Mouse (Mus musculus): Measurements from ENCODE around the gene Myh7b. TPM values are rescaled to one million over a fixed set of nuclear protein-coding genes. Genes with fewer than 3 reads are reported as not detected.

Gene Myh7b
- 0.77 and 1.3 TPM in 2 replicates for polyA plus RNA-seq (2015; fragmentation: Nextera tagmentation; extraction: Ambion mirVana)

DNA sequence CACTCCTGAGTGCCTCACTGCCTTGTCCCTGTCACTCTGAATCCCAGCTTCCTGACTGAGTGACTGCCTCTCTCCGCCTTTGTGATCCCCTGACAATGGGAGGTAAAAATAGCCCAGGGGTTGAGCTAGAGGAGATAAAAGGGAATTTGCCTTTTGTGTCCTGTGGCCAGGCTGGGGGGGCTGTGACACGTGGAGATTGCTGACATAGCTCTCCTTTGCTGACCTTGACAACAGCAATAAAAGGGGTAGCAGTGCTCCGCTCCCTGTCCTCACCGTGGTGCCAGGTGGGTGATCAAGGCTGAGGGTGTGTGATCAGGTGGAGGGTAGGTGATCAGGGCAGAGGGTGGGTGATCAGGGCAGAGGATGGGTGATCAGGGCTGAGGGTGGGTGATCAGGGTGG is at the start of gene Myh7b:
Gene Myh7b (plus strand): TSS at position 235 of the 400 bp plus-strand sequence.
- ATAC-seq, result no peak
- H3K36me3 ChIP-seq (ENCODE audit: control insufficient read depth, insufficient read depth, low read length), result no peaks in the 10 kb centered on the region
- no peak within 1 kb of the TSS for H3K4me3 ChIP-seq (ENCODE audit: low read length)
- no peak within 1 kb of the TSS for H3K27ac ChIP-seq (ENCODE audit: low read length)
- H3K27me3 ChIP-seq (replicated peaks; ENCODE audit: control insufficient read depth, insufficient read depth, low read length), result no peaks in the 10 kb centered on the region
- no peak within 1 kb of the TSS for H3K9ac ChIP-seq (ENCODE audit: low read depth, low read length)
- H3K4me1 ChIP-seq (ENCODE audit: control insufficient read depth, insufficient read depth, low read length), result peaks cover 18% of the 10 kb centered on the region
- 52% methylated on average over 4 of the region's 4 CpGs for WGBS
- H3K9me3 ChIP-seq (ENCODE audit: control insufficient read depth, low read length), result no peaks in the 10 kb centered on the region
- no peak within 1 kb of the TSS for H3K4me2 ChIP-seq (ENCODE audit: low read depth, low read length)

DNA sequence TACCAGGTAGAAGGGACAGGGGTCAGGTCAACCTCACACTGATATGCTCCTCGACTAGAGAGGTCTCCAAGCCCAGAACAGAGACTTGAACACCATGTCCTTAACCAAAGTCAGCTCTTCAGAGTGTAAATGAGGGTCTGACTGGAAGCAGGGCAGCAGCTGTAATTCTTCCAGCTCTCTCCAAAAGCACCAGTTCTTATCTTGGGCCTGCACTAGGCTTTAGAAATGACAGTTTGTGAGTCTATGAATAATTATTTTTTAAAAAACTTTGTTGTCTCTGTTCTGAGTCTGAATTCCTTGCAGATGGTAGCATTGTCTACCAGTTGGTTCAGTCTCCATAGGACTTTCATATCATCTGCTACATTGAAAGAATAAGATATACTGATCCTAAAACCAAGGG is 48.8 kb upstream of the Myh7b start:
- Histone ChIP-seq H3K27ac (ENCODE audit: low read length) (no peak overlapping the region), H3K27me3 (replicated peaks; ENCODE audit: control insufficient read depth, insufficient read depth, low read length) (no peaks in the 10 kb centered on the region), H3K4me3 (ENCODE audit: low read length) (no peak overlapping the region), H3K4me1 (ENCODE audit: control insufficient read depth, insufficient read depth, low read length) (no peaks in the 10 kb centered on the region), H3K4me2 (ENCODE audit: low read depth, low read length) (no peak overlapping the region), H3K9ac (ENCODE audit: low read depth, low read length) (no peak overlapping the region), H3K36me3 (ENCODE audit: control insufficient read depth, insufficient read depth, low read length) (peaks cover 8% of the 10 kb centered on the region), H3K9me3 (ENCODE audit: control insufficient read depth, low read length) (no peaks in the 10 kb centered on the region)
- WGBS, result 66% methylated on average over 1 of the region's 1 CpGs
- ATAC-seq, result no peak

DNA sequence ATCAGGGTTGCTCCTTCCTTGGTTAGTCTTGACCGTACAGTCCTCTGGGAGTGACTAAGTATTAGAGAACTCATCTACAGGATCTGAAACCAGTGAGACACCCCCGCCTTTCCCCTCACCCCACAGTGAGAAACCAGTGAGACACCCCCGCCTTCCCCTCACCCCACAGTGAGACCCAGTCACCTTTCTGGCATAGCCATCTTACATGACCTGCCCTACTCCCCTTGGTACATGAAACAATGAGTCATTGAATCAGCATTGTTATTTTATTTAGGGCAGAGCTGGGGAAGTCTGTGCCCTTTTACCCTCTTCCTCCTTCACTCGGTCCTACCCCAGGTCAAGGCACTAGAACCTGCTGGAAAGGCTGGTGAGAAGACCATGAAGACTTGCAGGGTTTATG is 48.1 kb upstream of the Myh7b start:
- Histone ChIP-seq H3K9ac (ENCODE audit: low read depth, low read length) (no peak overlapping the region), H3K27ac (ENCODE audit: low read length) (no peak overlapping the region), H3K4me2 (ENCODE audit: low read depth, low read length) (no peak overlapping the region), H3K4me3 (ENCODE audit: low read length) (no peak overlapping the region), H3K36me3 (ENCODE audit: control insufficient read depth, insufficient read depth, low read length) (peaks cover 8% of the 10 kb centered on the region), H3K9me3 (ENCODE audit: control insufficient read depth, low read length) (no peaks in the 10 kb centered on the region), H3K4me1 (ENCODE audit: control insufficient read depth, insufficient read depth, low read length) (no peaks in the 10 kb centered on the region), H3K27me3 (replicated peaks; ENCODE audit: control insufficient read depth, insufficient read depth, low read length) (no peaks in the 10 kb centered on the region)
- ATAC-seq, result no peak
- WGBS, result 82% methylated on average over 4 of the region's 4 CpGs

DNA sequence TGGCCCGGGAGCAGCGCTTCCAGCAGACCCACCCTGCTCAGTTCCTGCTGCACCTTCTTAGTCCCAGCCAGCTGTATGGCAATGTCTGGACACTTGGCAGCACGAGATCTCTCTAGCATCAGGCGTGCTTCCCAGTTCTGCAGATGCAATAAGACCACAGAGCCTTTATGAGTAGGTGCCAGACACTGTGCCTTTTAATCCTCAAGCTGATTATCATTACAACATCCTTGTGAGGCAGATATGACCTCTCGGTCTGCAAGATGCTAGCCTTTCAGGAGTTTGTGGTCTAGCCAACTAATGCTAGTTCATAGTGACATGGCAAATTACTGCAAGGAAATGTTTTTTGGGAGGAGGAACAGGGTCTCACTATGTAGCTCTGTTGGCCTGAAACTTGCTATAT is 43.3 kb upstream of the Myh7b start:
- no peak overlapping the region for H3K9ac ChIP-seq (ENCODE audit: low read depth, low read length)
- H3K4me1 ChIP-seq (ENCODE audit: control insufficient read depth, insufficient read depth, low read length), result peaks cover 6% of the 10 kb centered on the region; the same call in 1 of the 2 replicates
- H3K27ac ChIP-seq (ENCODE audit: low read length), result no peak overlapping the region
- H3K4me2 ChIP-seq (ENCODE audit: low read depth, low read length), result no peak overlapping the region
- ATAC-seq, result no peak
- H3K36me3 ChIP-seq (ENCODE audit: control insufficient read depth, insufficient read depth, low read length), result peaks cover 5% of the 10 kb centered on the region
- H3K4me3 ChIP-seq (ENCODE audit: low read length), result no peak overlapping the region
- no peaks in the 10 kb centered on the region for H3K9me3 ChIP-seq (ENCODE audit: control insufficient read depth, low read length)
- 90% methylated on average over 5 of the region's 5 CpGs for WGBS
- H3K27me3 ChIP-seq (replicated peaks; ENCODE audit: control insufficient read depth, insufficient read depth, low read length), result no peaks in the 10 kb centered on the region

DNA sequence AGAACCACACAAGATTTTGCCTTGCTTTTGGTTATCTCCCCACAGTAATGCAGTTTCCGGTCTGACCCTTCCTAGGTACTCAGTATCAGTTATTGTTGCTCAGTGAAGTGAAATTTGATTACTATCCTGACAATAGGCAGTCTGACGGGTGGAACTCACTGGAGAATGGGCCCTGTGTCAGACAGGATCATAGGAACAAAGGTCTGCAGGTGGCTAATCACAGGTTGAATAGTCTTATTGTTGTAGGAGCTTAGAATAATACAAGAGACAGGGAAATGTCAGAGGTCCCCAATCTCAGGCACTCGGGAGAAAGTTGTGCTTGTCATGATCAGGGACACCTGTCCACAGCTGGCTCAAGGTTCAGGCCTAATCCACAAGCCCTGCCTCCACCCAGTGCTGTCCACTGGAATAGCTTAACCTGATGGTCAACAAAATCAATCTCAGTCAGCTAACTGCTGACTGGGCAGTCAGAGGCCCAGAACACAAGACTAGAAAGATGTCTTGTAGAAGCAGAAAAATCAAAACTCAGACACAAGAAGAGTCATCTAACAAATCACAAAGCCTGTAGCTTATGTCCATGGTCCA is 41.7 kb upstream of the Myh7b start:
- 0 out of 2 replicates have a peak, but pooled peaks have one; percentile 31 for ATAC-seq
- Histone ChIP-seq H3K27ac (ENCODE audit: low read length) (no peak overlapping the region; the same call in 1 of the 2 replicates), H3K4me3 (ENCODE audit: low read length) (no peak overlapping the region), H3K9ac (ENCODE audit: low read depth, low read length) (no peak overlapping the region), H3K36me3 (ENCODE audit: control insufficient read depth, insufficient read depth, low read length) (peaks cover 5% of the 10 kb centered on the region), H3K9me3 (ENCODE audit: control insufficient read depth, low read length) (no peaks in the 10 kb centered on the region), H3K4me1 (ENCODE audit: control insufficient read depth, insufficient read depth, low read length) (peaks cover 6% of the 10 kb centered on the region; the same call in 1 of the 2 replicates), H3K4me2 (ENCODE audit: low read depth, low read length) (no peak overlapping the region), H3K27me3 (replicated peaks; ENCODE audit: control insufficient read depth, insufficient read depth, low read length) (no peaks in the 10 kb centered on the region)
- 50% methylated on average over 3 of the region's 3 CpGs for WGBS

DNA sequence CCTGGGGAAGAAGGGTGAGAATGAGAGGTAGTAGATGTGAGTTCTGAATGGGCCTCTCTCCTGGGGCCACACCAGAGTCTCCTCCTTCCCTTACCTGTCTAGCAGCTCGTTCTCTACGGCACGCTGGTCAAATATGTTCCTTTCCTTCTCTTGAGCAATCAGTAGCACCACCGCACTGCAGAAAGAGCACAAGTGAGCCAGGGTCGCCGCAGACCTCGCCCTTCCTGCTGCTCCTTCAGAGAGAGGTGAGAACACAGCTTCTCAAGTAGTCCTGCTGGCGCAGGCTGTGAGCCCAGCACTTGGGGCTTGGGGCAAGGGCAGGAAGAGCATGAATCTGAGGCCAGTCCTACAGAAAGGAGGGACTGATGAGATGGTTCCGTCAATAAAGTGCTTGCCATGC is 38.0 kb upstream of the Myh7b start:
- no peak for ATAC-seq
- no peaks in the 10 kb centered on the region for H3K27me3 ChIP-seq (replicated peaks; ENCODE audit: control insufficient read depth, insufficient read depth, low read length)
- no peak overlapping the region for H3K4me3 ChIP-seq (ENCODE audit: low read length)
- no peaks in the 10 kb centered on the region; the same call in 1 of the 2 replicates for H3K36me3 ChIP-seq (ENCODE audit: control insufficient read depth, insufficient read depth, low read length)
- no peak overlapping the region for H3K27ac ChIP-seq (ENCODE audit: low read length)
- H3K9me3 ChIP-seq (ENCODE audit: control insufficient read depth, low read length), result no peaks in the 10 kb centered on the region
- no peak overlapping the region for H3K9ac ChIP-seq (ENCODE audit: low read depth, low read length)
- WGBS, result 76% methylated on average over 9 of the region's 9 CpGs
- no peak overlapping the region for H3K4me2 ChIP-seq (ENCODE audit: low read depth, low read length)
- peaks cover 6% of the 10 kb centered on the region; the same call in 1 of the 2 replicates for H3K4me1 ChIP-seq (ENCODE audit: control insufficient read depth, insufficient read depth, low read length)

DNA sequence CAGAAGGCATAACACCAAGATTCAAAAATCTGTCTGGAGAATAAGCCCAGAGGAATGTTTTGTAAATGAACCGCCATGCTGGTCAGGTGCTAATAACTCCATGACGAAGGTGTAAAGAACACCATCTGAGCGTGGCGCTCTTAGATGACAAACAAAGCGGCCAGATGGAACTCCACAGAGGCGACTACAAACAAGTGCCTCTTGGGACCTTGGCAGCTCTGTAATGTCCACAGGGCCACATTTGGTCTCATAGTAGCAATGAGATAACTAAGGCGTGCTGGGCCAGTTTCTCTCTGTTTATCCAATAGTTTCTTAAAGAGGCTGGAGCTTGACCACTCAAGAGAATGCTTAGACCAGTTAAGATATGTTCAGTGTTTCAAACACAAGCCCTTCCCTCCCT is 37.0 kb upstream of the Myh7b start:
- Histone ChIP-seq H3K4me1 (ENCODE audit: control insufficient read depth, insufficient read depth, low read length) (peaks cover 6% of the 10 kb centered on the region; the same call in 1 of the 2 replicates), H3K27ac (ENCODE audit: low read length) (no peak overlapping the region), H3K4me2 (ENCODE audit: low read depth, low read length) (no peak overlapping the region), H3K9me3 (ENCODE audit: control insufficient read depth, low read length) (no peaks in the 10 kb centered on the region), H3K36me3 (ENCODE audit: control insufficient read depth, insufficient read depth, low read length) (no peaks in the 10 kb centered on the region; the same call in 1 of the 2 replicates), H3K27me3 (replicated peaks; ENCODE audit: control insufficient read depth, insufficient read depth, low read length) (no peaks in the 10 kb centered on the region), H3K9ac (ENCODE audit: low read depth, low read length) (no peak overlapping the region), H3K4me3 (ENCODE audit: low read length) (no peak overlapping the region)
- no peak for ATAC-seq
- WGBS, result 89% methylated on average over 7 of the region's 7 CpGs

DNA sequence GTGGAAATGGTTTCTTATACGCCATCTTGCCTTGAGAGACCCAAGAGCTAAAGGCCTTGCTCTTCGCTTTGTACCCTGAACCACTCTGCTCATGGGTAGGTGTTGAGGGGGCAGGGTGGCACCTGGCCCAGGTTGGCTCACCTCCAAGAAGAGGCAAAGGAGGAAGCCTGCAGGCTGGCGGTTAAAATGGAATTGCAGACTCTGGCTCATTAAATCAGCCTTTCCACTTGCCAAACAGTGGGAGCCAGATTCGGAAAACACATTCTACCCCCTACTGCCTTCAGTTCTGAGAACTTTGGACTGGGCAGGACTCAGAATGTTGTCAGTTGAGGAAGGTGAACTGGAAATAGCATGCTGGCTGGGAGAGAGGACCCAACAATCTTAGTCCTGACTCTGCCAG is 36.3 kb upstream of the Myh7b start:
- H3K36me3 ChIP-seq (ENCODE audit: control insufficient read depth, insufficient read depth, low read length), result no peaks in the 10 kb centered on the region; the same call in 1 of the 2 replicates
- ATAC-seq, result no peak
- H3K27me3 ChIP-seq (replicated peaks; ENCODE audit: control insufficient read depth, insufficient read depth, low read length), result no peaks in the 10 kb centered on the region
- H3K4me3 ChIP-seq (ENCODE audit: low read length), result no peak overlapping the region
- no peak overlapping the region for H3K9ac ChIP-seq (ENCODE audit: low read depth, low read length)
- WGBS, result 89% methylated on average over 4 of the region's 4 CpGs
- H3K9me3 ChIP-seq (ENCODE audit: control insufficient read depth, low read length), result no peaks in the 10 kb centered on the region
- no peak overlapping the region for H3K4me2 ChIP-seq (ENCODE audit: low read depth, low read length)
- H3K4me1 ChIP-seq (ENCODE audit: control insufficient read depth, insufficient read depth, low read length), result peaks cover 2% of the 10 kb centered on the region; the same call in 1 of the 2 replicates
- no peak overlapping the region for H3K27ac ChIP-seq (ENCODE audit: low read length)

DNA sequence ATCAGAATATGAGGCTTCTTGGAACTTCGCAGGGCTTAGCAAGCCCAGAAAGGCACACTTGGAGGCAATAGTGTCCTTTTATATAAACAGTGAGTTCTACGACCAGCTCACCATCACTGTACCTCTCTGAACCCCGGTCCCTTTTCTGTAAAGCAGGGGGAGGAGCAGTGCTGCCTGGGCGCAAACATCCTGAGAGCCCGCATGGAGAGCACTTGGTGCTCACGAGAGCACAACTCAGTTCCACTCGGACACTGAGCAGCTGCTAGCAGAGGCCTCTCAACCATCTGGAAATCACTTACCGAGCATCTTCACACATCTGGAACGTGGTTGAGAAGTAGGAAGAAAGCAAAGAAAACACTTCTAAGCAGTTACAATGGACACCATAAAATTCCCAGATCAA is 34.4 kb upstream of the Myh7b start:
- Histone ChIP-seq H3K9ac (ENCODE audit: low read depth, low read length) (no peak overlapping the region), H3K4me3 (ENCODE audit: low read length) (no peak overlapping the region), H3K36me3 (ENCODE audit: control insufficient read depth, insufficient read depth, low read length) (no peaks in the 10 kb centered on the region; the same call in 1 of the 2 replicates), H3K4me1 (ENCODE audit: control insufficient read depth, insufficient read depth, low read length) (no peaks in the 10 kb centered on the region), H3K4me2 (ENCODE audit: low read depth, low read length) (no peak overlapping the region), H3K27me3 (replicated peaks; ENCODE audit: control insufficient read depth, insufficient read depth, low read length) (no peaks in the 10 kb centered on the region), H3K27ac (ENCODE audit: low read length) (no peak overlapping the region), H3K9me3 (ENCODE audit: control insufficient read depth, low read length) (no peaks in the 10 kb centered on the region)
- 78% methylated on average over 9 of the region's 9 CpGs for WGBS
- ATAC-seq, result no peak

DNA sequence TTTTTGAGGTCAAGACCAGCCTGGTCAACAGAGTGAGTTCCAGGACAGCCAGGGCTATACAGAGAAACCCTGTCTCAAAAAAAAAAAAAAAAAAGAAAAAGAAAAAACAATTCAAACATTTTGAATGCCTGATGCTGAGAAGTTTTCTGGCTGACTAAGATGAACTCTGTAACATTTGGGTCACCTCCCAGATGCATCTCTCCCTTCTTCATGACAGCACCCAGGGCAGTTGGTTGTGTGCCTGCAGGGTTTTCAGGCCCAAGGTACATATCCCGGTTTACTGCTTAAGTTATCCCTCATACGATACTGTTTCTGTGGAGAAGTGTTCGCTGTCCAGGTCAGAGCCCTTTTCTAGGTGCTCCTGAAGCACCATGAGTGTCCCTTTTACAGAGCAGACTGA is 30.7 kb upstream of the Myh7b start:
- Histone ChIP-seq H3K4me2 (ENCODE audit: low read depth, low read length) (no peak overlapping the region), H3K4me3 (ENCODE audit: low read length) (no peak overlapping the region)
- no peak for ATAC-seq

More for the DNA sequence above, 30.7 kb upstream of the Myh7b start:
- Histone ChIP-seq H3K4me1 (ENCODE audit: control insufficient read depth, insufficient read depth, low read length) (no peaks in the 10 kb centered on the region), H3K36me3 (ENCODE audit: control insufficient read depth, insufficient read depth, low read length) (no peaks in the 10 kb centered on the region; the same call in 1 of the 2 replicates), H3K9ac (ENCODE audit: low read depth, low read length) (no peak overlapping the region), H3K27me3 (replicated peaks; ENCODE audit: control insufficient read depth, insufficient read depth, low read length) (no peaks in the 10 kb centered on the region), H3K27ac (ENCODE audit: low read length) (no peak overlapping the region), H3K9me3 (ENCODE audit: control insufficient read depth, low read length) (no peaks in the 10 kb centered on the region)
- 93% methylated on average over 3 of the region's 3 CpGs for WGBS
